Comparison of ENCODE assay signal across 8 mouse cellular contexts in genomic region chr6:17637205-17638203, GRCm38 (mm10). TPM values are rescaled to one million over a fixed set of nuclear protein-coding genes. Genes with fewer than 3 reads are reported as not detected.
A peak's percentile ranks its signal among the peaks of the same experiment; 100 is the strongest.
DNase-seq lines count a peak whose midpoint lies in the region; ATAC-seq and TF ChIP-seq lines count a peak whose summit lies in the region.

No protein-coding gene starts in this region.

- H3K4me3 ChIP-seq in hindbrain, postnatal 0 days (ENCODE audit: low read length), result peak overlapping the region; percentile 90
- H3K4me3 ChIP-seq in limb, embryonic 11.5 days (ENCODE audit: low read depth, low read length), result peak overlapping the region; percentile 86
- H3K4me3 ChIP-seq in midbrain, embryonic 13.5 days (replicated peaks), result peak overlapping the region; percentile 85

- peak overlapping the region; percentile 72 for H3K4me2 ChIP-seq in hindbrain, postnatal 0 days (ENCODE audit: low read depth, low read length)
- H3K4me2 ChIP-seq in limb, embryonic 11.5 days (ENCODE audit: low read depth, severe bottlenecking), result peak overlapping the region; percentile 58
- H3K4me2 ChIP-seq in midbrain, embryonic 13.5 days (replicated peaks), result peak overlapping the region; percentile 69

- ATAC-seq in hindbrain, postnatal 0 days, result peak; percentile 83
- ATAC-seq in limb, embryonic 11.5 days (ENCODE audit: insufficient number of reproducible peaks, low FRiP score, low TSS enrichment, low read depth), result peak; percentile 83
- ATAC-seq in midbrain, embryonic 13.5 days, result peak; percentile 94

- no peaks in the 10 kb centered on the region for H3K4me1 ChIP-seq in hindbrain, postnatal 0 days (ENCODE audit: insufficient read depth, low read length)
- H3K4me1 ChIP-seq in limb, embryonic 11.5 days (ENCODE audit: control insufficient read depth, insufficient read depth, low read length), result no peaks in the 10 kb centered on the region
- peaks cover 13% of the 10 kb centered on the region for H3K4me1 ChIP-seq in midbrain, embryonic 13.5 days (replicated peaks)

- no peaks in the 10 kb centered on the region for H3K9me3 ChIP-seq in hindbrain, postnatal 0 days (ENCODE audit: low read length)
- peaks cover 3% of the 10 kb centered on the region; the same call in 1 of the 2 replicates for H3K9me3 ChIP-seq in limb, embryonic 11.5 days (ENCODE audit: control insufficient read depth, low read length)
- H3K9me3 ChIP-seq in midbrain, embryonic 13.5 days, result no peaks in the 10 kb centered on the region

- no peaks in the 10 kb centered on the region for H3K27me3 ChIP-seq in hindbrain, postnatal 0 days (ENCODE audit: insufficient read depth, low read length)
- H3K27me3 ChIP-seq in limb, embryonic 11.5 days (ENCODE audit: control insufficient read depth, insufficient read depth, low read length), result no peaks in the 10 kb centered on the region
- no peaks in the 10 kb centered on the region for H3K27me3 ChIP-seq in midbrain, embryonic 13.5 days

- DNase-seq in urinary bladder, postnatal 14 days (ENCODE audit: low spot score), result peak; percentile 22
- DNase-seq in urinary bladder, postnatal 10 days (ENCODE audit: low spot score), result no peak
- DNase-seq in cerebellum, postnatal 14 days, result peak; percentile 54 to 59
- peak; percentile 18 to 27 for DNase-seq in frontal cortex, postnatal 25 days (ENCODE audit: low spot score in 2 of 2)
- DNase-seq in hindbrain, postnatal 0 days (ENCODE audit: low spot score), result peak; percentile 75
- DNase-seq in limb, embryonic 11.5 days (ENCODE audit: low spot score), result peak; percentile 38
- DNase-seq in spleen, postnatal 4 days (ENCODE audit: low spot score in 2 of 2), result peak; percentile 27 to 67

- H3K27ac ChIP-seq in hindbrain, postnatal 0 days, result peak overlapping the region; percentile 97
- H3K27ac ChIP-seq in limb, embryonic 11.5 days (replicated peaks; ENCODE audit: low read depth, low read length), result peak overlapping the region; percentile 92
- peak overlapping the region; percentile 96 for H3K27ac ChIP-seq in midbrain, embryonic 13.5 days

- H3K36me3 ChIP-seq in hindbrain, postnatal 0 days (ENCODE audit: insufficient read depth, low read length), result no peaks in the 10 kb centered on the region
- H3K36me3 ChIP-seq in limb, embryonic 11.5 days (ENCODE audit: control insufficient read depth, insufficient read depth, low read length), result no peaks in the 10 kb centered on the region
- H3K36me3 ChIP-seq in midbrain, embryonic 13.5 days, result peaks cover 4% of the 10 kb centered on the region

- WGBS in hindbrain, postnatal 0 days, result under 1% methylated on average over 26 of the region's 62 CpGs
- under 1% methylated on average over 40 of the region's 62 CpGs for WGBS in limb, embryonic 11.5 days
- WGBS in midbrain, embryonic 13.5 days, result under 1% methylated on average over 59 of the region's 62 CpGs

- H3K9ac ChIP-seq in hindbrain, postnatal 0 days (replicated peaks; ENCODE audit: low read length), result peak overlapping the region; percentile 92
- peak overlapping the region; percentile 96 for H3K9ac ChIP-seq in limb, embryonic 11.5 days (ENCODE audit: low read length)
- peak overlapping the region; percentile 94 for H3K9ac ChIP-seq in midbrain, embryonic 13.5 days (replicated peaks)

- no peak for TF ChIP-seq CTCF in hindbrain, postnatal 0 days (IDR thresholded peaks at IDR 0.05; ENCODE audit: low read depth)

RNA-seq across cellular contexts. Expression of gene Capza2, which starts 1.5 kb away (rescaled TPM):
- 102 and 115 TPM in 2 replicates for total RNA-seq in hindbrain, postnatal 0 days (2014; rRNA removed)
- polyA plus RNA-seq in hindbrain, postnatal 0 days (2015; fragmentation: Nextera tagmentation; extraction: Ambion mirVana), result 241 and 256 TPM in 2 replicates
- 210 and 212 TPM in 2 replicates for polyA plus RNA-seq in limb, embryonic 11.5 days (2014; fragmentation: Nextera tagmentation; extraction: Ambion mirVana)
- polyA plus RNA-seq in midbrain, embryonic 13.5 days (2015; fragmentation: Nextera tagmentation; extraction: Ambion mirVana), result 238 and 262 TPM in 2 replicates

RNA-seq across cellular contexts. Expression of gene St7, which starts 55.2 kb away (rescaled TPM):
- 67.4 and 71.7 TPM in 2 replicates for total RNA-seq in hindbrain, postnatal 0 days (2014; rRNA removed)
- polyA plus RNA-seq in hindbrain, postnatal 0 days (2015; fragmentation: Nextera tagmentation; extraction: Ambion mirVana), result 35.8 and 36.8 TPM in 2 replicates
- polyA plus RNA-seq in limb, embryonic 11.5 days (2014; fragmentation: Nextera tagmentation; extraction: Ambion mirVana), result 20.0 and 20.9 TPM in 2 replicates
- 62.4 and 63.0 TPM in 2 replicates for polyA plus RNA-seq in midbrain, embryonic 13.5 days (2015; fragmentation: Nextera tagmentation; extraction: Ambion mirVana)
